Mouse (Mus musculus) kidney, adult 9 months (tissue): ENCODE results near the gene Zfp800.

Experiments
- DNase-seq: peaks from one replicate; pipeline ENCODE4 v3.0.0; 2022

Zfp800 gene

GRCm38 (mm10) chr6:28193901-28194300, 203.9 kb downstream of the Zfp800 start:
- no peak for DNase-seq

GRCm38 (mm10) chr6:28191935-28192334, 205.9 kb downstream of the Zfp800 start:
- no peak for DNase-seq
